Mouse (Mus musculus) midbrain, embryonic 10.5 days (tissue): ENCODE measurements at regions not wholly inside any gene's neighbourhood (a gene's known extent, or its start where the extent isn't known, plus 50 kb on each side); places are given as distances from the start of the nearest gene placed in this dataset.

Source experiments
- DNase-seq: peaks from one replicate; pipeline ENCODE4 v3.0.0-alpha.2; 2017; ENCODE audit warnings: low spot score
- H3K27ac ChIP-seq: fragments of 300-500 bp; sonication (generic); replicated peaks from 2 replicates; pipeline ENCODE4 v1.5.1; 2016; ENCODE audit warnings: mild to moderate bottlenecking
- H3K27me3 ChIP-seq: fragments of 300-500 bp; sonication (generic); 2 replicates; pipeline ENCODE4 v1.6.1; 2016; ENCODE audit warnings: low read depth, mild to moderate bottlenecking; ENCODE audit not compliant: poor library complexity, severe bottlenecking
- H3K36me3 ChIP-seq: fragments of 300-500 bp; sonication (generic); 2 replicates; pipeline ENCODE4 v1.6.1; 2016; ENCODE audit warnings: mild to moderate bottlenecking, moderate library complexity
- H3K4me1 ChIP-seq: fragments of 300-500 bp; sonication (generic); 2 replicates; pipeline ENCODE4 v1.6.1; 2016
- H3K4me3 ChIP-seq: fragments of 300-500 bp; sonication (generic); 2 replicates; pipeline ENCODE4 v1.5.1; 2016; ENCODE audit warnings: mild to moderate bottlenecking, moderate library complexity
- H3K9me3 ChIP-seq: fragments of 300-500 bp; sonication (generic); replicated peaks from 2 replicates; pipeline ENCODE4 v1.6.1; 2016; ENCODE audit warnings: mild to moderate bottlenecking
- WGBS: fragments of 180-500 bp; shearing (Covaris S2); methylation state at CpG from one replicate; pipeline ENCODE4 v1.1.7; 2016; 5-methylcytosine and 5-hydroxymethylcytosine counted together

DNA sequence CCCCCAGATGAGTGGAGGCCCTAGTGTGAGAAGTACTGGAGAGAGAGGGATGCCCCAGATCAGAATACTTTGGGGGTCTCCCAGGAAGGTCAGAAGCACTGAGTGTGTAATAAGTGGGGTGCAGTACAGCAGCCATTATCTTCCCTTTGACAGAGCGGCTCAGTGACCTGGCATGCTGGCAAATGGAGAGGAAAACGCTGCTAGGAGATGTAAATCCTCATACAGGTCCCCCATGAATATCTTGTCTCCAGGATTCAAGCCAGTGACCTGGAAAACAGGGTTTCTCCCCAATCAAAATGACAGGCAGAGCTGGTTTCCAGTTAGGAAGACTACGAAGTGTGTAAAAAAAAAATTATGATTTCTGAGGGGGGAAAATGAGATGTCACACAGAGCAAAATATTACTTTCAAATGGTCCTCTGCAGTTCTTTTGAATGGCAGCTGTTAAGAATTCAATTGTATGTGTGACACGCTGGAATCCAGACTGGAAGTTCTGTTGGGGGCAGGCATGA, 299.0 kb upstream of the Itga1 start:
- WGBS = 62% methylated on average over 4 of the region's 4 CpGs
- Histone ChIP-seq H3K4me3 (no peak overlapping the region), H3K9me3 (no peaks in the 10 kb centered on the region), H3K36me3 (no peaks in the 10 kb centered on the region), H3K27ac (no peak overlapping the region), H3K27me3 (no peaks in the 10 kb centered on the region), H3K4me1 (peaks cover 7% of the 10 kb centered on the region; the same call in 1 of the 2 replicates)
- DNase-seq = no peak

DNA sequence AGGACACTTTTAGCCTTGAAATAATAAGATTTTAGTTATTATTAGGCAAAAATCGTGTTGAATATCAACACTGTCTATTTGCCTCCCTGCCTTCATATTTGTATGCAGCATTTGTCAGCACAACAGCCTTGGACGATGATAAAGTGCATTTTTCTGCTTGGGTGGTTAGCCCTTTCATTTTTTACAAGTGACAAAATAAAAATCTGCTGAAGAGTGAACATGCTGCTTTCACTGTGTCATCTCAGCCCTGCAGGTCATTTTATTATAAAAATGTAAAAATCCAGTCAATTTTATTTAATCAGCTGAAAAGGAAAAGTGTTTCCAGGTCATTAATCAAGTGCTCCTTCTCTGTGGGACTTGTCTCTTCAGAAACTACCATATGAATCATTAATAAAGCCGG, 277.9 kb upstream of the Itga1 start:
- H3K27ac ChIP-seq = no peak overlapping the region
- H3K36me3 ChIP-seq = no peaks in the 10 kb centered on the region
- no peaks in the 10 kb centered on the region for H3K27me3 ChIP-seq
- H3K4me1 ChIP-seq = peaks cover 9% of the 10 kb centered on the region
- H3K9me3 ChIP-seq = no peaks in the 10 kb centered on the region
- H3K4me3 ChIP-seq = no peak overlapping the region
- no peak for DNase-seq
- 75% methylated on average over 3 of the region's 3 CpGs for WGBS

DNA sequence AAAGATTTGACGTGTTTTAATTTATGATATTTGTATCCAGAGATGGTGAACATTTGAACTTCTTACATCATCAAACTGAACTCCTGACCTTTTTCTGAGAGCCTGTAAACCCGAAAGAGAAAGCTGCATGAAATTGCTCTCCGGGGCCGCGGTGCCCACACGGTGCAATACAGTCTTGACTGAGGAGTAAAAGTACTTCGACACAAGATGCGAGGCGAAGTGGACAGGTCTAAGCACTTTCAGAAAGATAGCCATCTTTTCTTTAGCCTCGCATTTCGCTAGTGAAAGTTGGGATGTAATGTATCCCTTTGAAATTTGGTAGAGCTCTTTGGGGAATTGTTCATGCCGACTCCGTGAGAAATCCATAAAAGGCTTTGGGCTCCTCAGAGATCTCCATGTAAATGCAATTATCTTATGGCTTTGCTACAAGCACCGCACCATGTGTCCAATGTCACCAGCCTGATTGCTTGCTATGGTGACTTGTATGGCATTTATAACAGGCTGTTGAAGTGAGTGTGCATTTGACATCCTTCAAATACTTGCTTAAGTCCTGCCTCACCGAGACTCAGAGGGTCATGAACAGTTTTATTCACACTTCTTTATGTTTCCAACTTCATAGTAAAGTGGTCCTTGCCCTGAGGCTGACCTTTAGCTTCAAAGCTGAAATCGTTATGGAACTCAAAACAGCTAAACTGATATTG, 274.6 kb upstream of the Itga1 start:
- Histone ChIP-seq H3K9me3 (no peaks in the 10 kb centered on the region), H3K36me3 (no peaks in the 10 kb centered on the region), H3K4me1 (peaks cover 15% of the 10 kb centered on the region), H3K27ac (no peak overlapping the region), H3K4me3 (no peak overlapping the region), H3K27me3 (no peaks in the 10 kb centered on the region)
- DNase-seq = no peak
- 82% methylated on average over 16 of the region's 16 CpGs for WGBS

- no peak for DNase-seq
- H3K9me3 ChIP-seq = no peaks in the 10 kb centered on the region
- 90% methylated on average over 8 of the region's 8 CpGs for WGBS
- H3K4me3 ChIP-seq = no peak overlapping the region
- no peaks in the 10 kb centered on the region for H3K4me1 ChIP-seq
- no peak overlapping the region for H3K27ac ChIP-seq
- H3K36me3 ChIP-seq = no peaks in the 10 kb centered on the region
- H3K27me3 ChIP-seq = no peaks in the 10 kb centered on the region
Observed at GRCm38 (mm10) chr13:115361457-115361856, 259.7 kb upstream of the Itga1 start.

GRCm38 (mm10) chr13:115347022-115347398, 245.2 kb upstream of the Itga1 start:
- H3K27me3 ChIP-seq = no peaks in the 10 kb centered on the region
- no peaks in the 10 kb centered on the region for H3K9me3 ChIP-seq
- no peaks in the 10 kb centered on the region for H3K4me1 ChIP-seq
- WGBS = 88% methylated on average over 6 of the region's 6 CpGs
- no peak overlapping the region for H3K4me3 ChIP-seq
- no peaks in the 10 kb centered on the region for H3K36me3 ChIP-seq
- DNase-seq = no peak
- no peak overlapping the region for H3K27ac ChIP-seq

DNA sequence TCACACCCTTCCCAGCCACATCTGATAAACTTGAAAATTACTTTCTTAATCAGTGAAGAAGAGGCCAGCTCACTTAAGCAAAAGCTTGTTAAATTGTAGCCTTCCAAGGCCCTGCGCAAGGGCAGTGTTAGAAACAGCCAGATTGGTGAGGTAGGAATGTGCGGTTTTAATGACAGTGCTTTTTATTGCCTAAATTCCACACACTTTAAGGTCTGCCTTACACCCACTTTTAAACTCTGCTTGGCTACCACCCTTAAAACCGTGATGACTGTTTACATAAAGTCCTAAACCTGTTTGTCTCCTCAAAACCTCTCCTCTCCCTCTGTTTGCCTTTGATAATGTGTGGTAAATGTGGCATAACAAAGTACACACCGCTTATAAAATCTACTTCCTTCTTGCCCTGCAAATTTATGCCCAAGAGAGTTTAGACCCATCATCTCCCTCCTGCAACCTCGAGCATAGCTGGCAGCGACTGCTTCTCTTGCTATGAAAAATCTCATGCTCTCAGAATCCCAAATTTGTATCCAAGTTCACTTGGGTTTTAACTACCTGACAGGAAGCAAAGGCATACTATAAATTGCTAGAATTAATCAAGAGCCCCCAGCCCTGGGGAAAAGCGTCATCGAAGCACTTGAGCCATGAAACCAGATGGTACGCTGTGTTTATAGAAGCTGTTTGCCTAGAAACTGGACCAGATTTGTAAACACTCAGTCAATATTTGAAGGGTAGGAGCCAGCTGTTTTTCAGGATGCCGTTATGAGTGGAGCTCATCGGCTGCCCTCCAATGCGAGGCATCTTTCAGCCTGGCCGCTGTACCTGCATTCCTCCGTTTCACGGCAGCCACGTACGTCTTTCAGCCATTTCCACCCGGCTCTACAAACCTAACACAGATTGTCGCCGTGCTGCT, 244.6 kb upstream of the Itga1 start:
- Histone ChIP-seq H3K4me3 (no peak overlapping the region), H3K36me3 (no peaks in the 10 kb centered on the region), H3K27me3 (no peaks in the 10 kb centered on the region), H3K9me3 (no peaks in the 10 kb centered on the region), H3K27ac (no peak overlapping the region), H3K4me1 (no peaks in the 10 kb centered on the region)
- WGBS = 86% methylated on average over 20 of the region's 20 CpGs
- no peak for DNase-seq

- no peaks in the 10 kb centered on the region for H3K9me3 ChIP-seq
- peaks cover 20% of the 10 kb centered on the region for H3K4me1 ChIP-seq
- no peak overlapping the region for H3K27ac ChIP-seq
- 71% methylated on average over 9 of the region's 9 CpGs for WGBS
- H3K27me3 ChIP-seq = no peaks in the 10 kb centered on the region
- H3K36me3 ChIP-seq = no peaks in the 10 kb centered on the region
- no peak overlapping the region for H3K4me3 ChIP-seq
- no peak for DNase-seq
Observed at GRCm38 (mm10) chr13:115329000-115329960, 227.5 kb upstream of the Itga1 start.

- Histone ChIP-seq H3K27ac (no peak overlapping the region), H3K27me3 (no peaks in the 10 kb centered on the region), H3K4me1 (peaks cover 20% of the 10 kb centered on the region), H3K36me3 (no peaks in the 10 kb centered on the region), H3K4me3 (no peak overlapping the region), H3K9me3 (no peaks in the 10 kb centered on the region)
- no peak for DNase-seq
- 90% methylated on average over 2 of the region's 2 CpGs for WGBS
Observed at GRCm38 (mm10) chr13:115326294-115326693, 224.5 kb upstream of the Itga1 start.

GRCm38 (mm10) chr13:115316681-115317080, 214.9 kb upstream of the Itga1 start:
- no peaks in the 10 kb centered on the region for H3K36me3 ChIP-seq
- 92% methylated on average over 3 of the region's 3 CpGs for WGBS
- no peaks in the 10 kb centered on the region for H3K27me3 ChIP-seq
- no peaks in the 10 kb centered on the region for H3K4me1 ChIP-seq
- DNase-seq = no peak
- no peaks in the 10 kb centered on the region for H3K9me3 ChIP-seq
- H3K4me3 ChIP-seq = no peak overlapping the region
- H3K27ac ChIP-seq = no peak overlapping the region

DNA sequence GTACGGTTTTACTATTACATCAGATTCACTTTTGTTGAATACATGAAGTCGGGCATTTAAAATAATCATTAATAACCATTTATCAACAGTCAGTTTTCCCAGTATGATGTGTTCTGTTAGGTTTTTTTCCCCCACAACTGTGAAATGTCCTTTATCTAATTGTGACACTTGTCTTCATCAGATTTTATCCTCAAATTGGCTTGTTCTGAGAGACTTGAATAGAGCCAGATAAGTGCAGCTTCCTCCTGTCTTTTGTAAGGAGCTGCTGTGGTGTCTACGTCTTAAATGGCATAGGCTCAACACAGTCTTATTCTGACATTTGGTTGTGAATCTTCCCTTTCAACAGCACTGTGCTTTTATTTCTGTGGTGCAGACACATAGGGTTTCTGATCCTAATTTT, 206.8 kb upstream of the Itga1 start:
- no peaks in the 10 kb centered on the region for H3K9me3 ChIP-seq
- H3K4me3 ChIP-seq = no peak overlapping the region
- DNase-seq = no peak
- no peak overlapping the region for H3K27ac ChIP-seq
- H3K27me3 ChIP-seq = no peaks in the 10 kb centered on the region
- peaks cover 3% of the 10 kb centered on the region; the same call in 1 of the 2 replicates for H3K4me1 ChIP-seq
- H3K36me3 ChIP-seq = no peaks in the 10 kb centered on the region
- WGBS = 70% methylated on average over 3 of the region's 3 CpGs

GRCm38 (mm10) chr13:115287371-115287770, 185.6 kb upstream of the Itga1 start:
- no peak overlapping the region for H3K27ac ChIP-seq
- no peak overlapping the region for H3K4me3 ChIP-seq
- H3K36me3 ChIP-seq = no peaks in the 10 kb centered on the region
- H3K4me1 ChIP-seq = no peaks in the 10 kb centered on the region
- H3K9me3 ChIP-seq = no peaks in the 10 kb centered on the region
- H3K27me3 ChIP-seq = no peaks in the 10 kb centered on the region
- DNase-seq = no peak
- 43% methylated on average over 3 of the region's 3 CpGs for WGBS

DNA sequence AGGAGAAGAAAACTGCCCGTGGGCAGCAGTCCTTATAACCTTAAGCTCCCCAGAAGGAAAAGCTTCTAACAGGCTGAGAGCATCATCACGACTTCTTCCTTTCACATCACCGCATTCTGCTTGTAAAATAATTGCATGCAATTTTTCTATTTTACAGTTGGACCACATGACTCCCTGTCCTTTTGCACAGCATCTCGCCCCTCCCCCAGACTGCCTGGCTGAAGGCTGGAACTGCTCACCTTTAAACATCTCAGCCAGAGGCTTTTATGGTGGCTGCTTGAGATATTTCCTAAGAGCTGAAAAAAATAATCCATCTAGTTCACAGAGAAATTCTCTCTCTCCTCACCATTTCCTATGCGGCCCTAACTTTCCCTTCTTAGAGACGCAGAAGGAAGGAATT, 164.4 kb upstream of the Itga1 start:
- 90% methylated on average over 6 of the region's 6 CpGs for WGBS
- H3K27me3 ChIP-seq = no peaks in the 10 kb centered on the region
- no peak overlapping the region for H3K4me3 ChIP-seq

More for the DNA sequence above, 164.4 kb upstream of the Itga1 start:
- Histone ChIP-seq H3K27ac (no peak overlapping the region), H3K9me3 (no peaks in the 10 kb centered on the region), H3K36me3 (no peaks in the 10 kb centered on the region), H3K4me1 (no peaks in the 10 kb centered on the region)
- DNase-seq = no peak
